Mouse (Mus musculus) ZHBTc4 (cell line): ENCODE measurements around the gene Acat2.
"Not testable (repeated sequence)": the region's sequence is repeated elsewhere in the genome, so short reads cannot be mapped to it uniquely, and the experiment has no call there.

Experiments
- DNase-seq: peaks from one replicate; pipeline ENCODE4 v3.0.0-alpha.2; 2011; ENCODE audit warnings: low read depth, low spot score

The Acat2 gene

DNA sequence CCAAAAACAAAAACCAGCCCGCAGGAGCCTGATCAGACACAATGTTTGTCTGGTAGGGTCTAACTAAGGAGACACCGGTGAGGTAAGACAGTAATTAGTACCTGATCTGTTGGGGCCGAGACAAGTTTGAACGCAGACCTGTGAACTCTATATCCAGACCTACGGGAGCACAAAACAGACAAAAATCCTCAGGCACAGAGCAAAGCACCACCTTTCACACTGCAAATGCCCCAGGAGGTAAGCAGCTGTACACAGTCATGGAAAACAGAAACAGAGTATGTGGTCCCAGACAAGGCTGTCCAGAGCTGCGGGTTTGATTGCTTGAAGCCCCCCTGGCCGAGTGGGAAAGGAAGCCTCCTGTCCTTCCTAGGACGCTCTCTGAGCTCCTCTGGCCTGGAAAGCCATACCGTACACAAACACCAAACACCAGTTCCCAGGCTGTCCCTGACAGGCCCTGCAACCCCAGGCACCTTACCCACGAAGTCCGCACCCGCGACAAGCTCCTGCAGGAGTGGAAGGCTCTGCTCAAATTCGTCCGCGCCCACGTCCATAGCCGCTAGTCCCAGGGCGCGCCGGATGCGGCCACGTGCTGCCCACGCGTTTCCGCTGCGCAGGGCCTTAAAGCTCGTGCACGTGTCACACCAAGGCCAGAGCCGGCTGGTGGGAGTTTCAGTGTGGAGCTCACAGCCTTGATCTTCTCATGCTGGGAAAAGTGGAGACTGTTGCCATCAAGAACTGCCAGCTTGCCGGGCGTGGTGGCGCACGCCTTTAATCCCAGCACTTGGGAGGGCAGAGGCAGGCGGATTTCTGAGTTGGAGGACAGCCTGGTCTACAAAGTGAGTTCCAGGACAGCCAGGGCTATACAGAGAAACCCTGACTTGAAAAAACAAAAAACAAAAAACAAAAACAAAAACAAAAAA, 50.9 kb downstream of the Acat2 start, which contains the start of gene Pnldc1:
Gene Pnldc1, minus strand, starts transcription at position 870 of the 920 bp plus-strand sequence.
- DNase-seq, result peak; percentile 87

- DNase-seq, result no peak
These were observed 54.1 kb downstream of the Acat2 start for GRCm38 (mm10) chr17:12906436-12906835.

DNA sequence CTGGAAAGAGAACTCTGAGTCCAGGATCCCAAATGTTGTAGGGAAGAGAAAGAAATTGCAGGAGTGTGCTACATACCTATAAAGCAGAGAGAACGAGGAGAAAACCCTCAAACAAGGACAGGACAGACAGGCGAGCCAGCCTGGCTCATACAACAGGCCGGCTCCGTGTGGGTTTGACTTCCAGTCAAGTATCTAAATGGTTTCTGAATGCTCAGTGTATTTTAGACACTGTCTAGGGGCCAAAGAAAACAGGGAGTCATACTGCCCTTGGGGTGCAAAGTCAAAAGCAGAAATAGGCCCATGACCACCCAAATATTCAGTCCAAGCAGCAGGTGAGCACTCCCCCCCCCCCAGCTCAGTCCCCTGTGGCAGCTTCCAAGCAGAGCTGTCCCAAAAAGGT, 54.7 kb downstream of the Acat2 start:
- DNase-seq, result no peak

DNA sequence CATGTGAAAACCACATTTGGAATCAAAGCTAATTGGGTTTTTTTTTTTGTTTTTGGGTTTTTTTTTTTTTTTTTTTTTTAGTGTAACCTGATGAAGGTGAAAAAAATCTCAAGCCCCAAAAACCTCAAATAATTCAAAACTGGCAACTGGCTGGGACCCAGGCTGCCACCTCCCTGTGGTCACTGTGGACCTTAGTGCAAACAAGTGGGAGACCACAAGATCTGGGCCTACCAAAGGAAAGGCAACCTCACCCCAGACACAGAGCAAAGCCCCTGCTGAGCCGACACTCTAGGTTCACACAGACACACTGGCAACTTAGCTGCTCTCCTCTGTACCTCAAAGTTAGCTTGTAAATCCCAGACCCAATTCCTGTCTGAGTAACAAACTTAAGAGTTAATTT, 56.2 kb downstream of the Acat2 start:
- DNase-seq, result no peak

DNA sequence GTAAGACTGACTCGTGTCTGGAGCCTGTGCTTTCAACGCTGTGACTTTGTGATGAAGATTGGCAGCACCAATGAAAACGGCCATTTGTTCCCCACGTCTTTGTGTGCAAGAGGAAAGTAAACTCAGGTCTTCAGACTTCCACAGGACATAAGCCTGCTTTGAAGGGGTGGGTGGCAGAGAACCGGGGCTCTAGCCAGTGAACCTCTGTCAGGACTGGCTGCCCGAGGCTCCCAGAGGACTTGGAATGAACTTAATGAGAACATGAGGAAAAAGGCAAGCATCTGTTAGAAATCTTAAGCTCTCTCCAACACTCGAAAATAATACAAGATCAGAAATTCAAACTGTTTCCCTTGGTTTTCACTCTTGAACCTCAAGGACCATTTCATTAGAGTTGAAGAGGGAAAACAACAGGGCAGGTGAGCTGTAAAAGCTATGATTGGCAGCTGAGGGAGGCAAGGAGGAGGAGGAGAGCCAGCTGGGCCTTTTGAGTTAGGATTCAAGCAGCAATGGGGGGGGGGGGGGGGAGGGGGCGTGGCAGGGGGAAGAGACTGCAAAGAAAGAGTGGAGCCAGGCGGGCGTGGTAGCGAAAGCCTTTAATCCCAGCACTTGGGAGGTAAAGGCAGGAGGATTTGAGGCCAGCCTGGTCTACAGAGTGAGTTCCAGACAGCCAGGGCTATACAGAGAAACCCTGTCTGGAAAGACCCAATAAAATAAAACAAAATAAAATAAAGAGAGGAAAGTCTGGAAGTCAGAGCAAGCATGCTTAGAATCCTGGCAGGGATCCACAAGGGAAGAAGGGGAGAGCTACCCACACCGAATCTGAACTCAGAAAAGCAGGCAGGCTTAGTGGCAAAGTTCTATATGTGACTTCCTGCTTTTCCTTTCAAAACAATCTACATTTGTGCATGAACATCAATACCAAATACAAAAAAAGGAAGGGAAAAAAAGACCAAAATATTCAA, 56.9 kb downstream of the Acat2 start:
- DNase-seq, result no peak

GRCm38 (mm10) chr17:12902291-12902690, 58.3 kb downstream of the Acat2 start:
- no peak for DNase-seq

- DNase-seq, result not testable (repeated sequence)
These were observed 61.9 kb downstream of the Acat2 start for GRCm38 (mm10) chr17:12898607-12899006.

- DNase-seq, result no peak
These were observed 62.9 kb downstream of the Acat2 start for GRCm38 (mm10) chr17:12897674-12898073.
